10 mouse cellular contexts compared by ENCODE assay signal in the genomic region with DNA sequence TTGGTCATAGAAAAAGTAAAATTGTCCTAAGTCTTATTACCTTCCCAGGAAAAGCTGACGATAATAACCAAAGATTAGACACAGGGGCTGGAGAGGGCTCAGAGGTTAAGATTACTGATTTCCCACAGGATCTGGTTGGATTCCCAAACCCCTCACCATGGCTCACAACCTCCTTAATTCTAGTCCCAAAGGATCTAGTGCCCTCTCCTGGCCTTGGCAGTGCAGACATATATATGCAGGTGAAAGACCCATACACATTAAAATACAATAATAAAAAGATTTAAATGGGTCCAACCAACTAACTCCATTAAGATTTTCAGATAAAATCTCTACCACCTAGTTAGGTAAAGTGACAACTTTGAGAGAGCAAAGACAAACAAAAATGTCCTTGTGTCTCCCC. TPM values are rescaled to one million over a fixed set of nuclear protein-coding genes. Genes with fewer than 3 reads are reported as not detected.
DNase-seq lines count a peak whose midpoint lies in the region; ATAC-seq and TF ChIP-seq lines count a peak whose summit lies in the region.
"Had no signal": no experiment of that assay in that cellular context is flagged by ENCODE, and none has a peak within 500 bp of the region (broad histone marks: within the 10 kb centered on the region; RNA-seq: fewer than 3 reads in every experiment).

No protein-coding gene starts in this region.

- H3K36me3 ChIP-seq in midbrain, postnatal 0 days (ENCODE audit: insufficient read depth, low read length): no peaks in the 10 kb centered on the region
- no peaks in the 10 kb centered on the region for H3K36me3 ChIP-seq in midbrain, embryonic 11.5 days (ENCODE audit: control insufficient read depth, insufficient read depth, low read length)

- H3K27ac ChIP-seq in midbrain, postnatal 0 days (ENCODE audit: low read depth, low read length): no peak overlapping the region
- H3K27ac ChIP-seq in midbrain, embryonic 11.5 days (ENCODE audit: low read depth, low read length): no peak overlapping the region
- H3K27ac ChIP-seq: heart, embryonic 15.5 days had no signal

- peak; percentile 27 for DNase-seq in CD4-positive, CD25-positive, alpha-beta regulatory T cell, adult 2 months (ENCODE audit: low read depth, low spot score)
- peak; percentile 31 to 51 for DNase-seq in heart, postnatal 10 days
- no peak for DNase-seq in heart, postnatal 25 days (ENCODE audit: low spot score)
- DNase-seq in midbrain, postnatal 0 days (ENCODE audit: low spot score): no peak
- DNase-seq in midbrain, embryonic 11.5 days (ENCODE audit: low spot score, missing footprints): no peak
- DNase-seq in thymus, postnatal 36 days: peak; percentile 19 to 29
- no peak for DNase-seq in spleen, postnatal 4 days (ENCODE audit: low spot score in 2 of 2)

- peak; percentile 63 for TF ChIP-seq CTCF in midbrain, postnatal 0 days (IDR thresholded peaks at IDR 0.05)

- no peaks in the 10 kb centered on the region for H3K9me3 ChIP-seq in midbrain, postnatal 0 days (ENCODE audit: low read length)
- no peaks in the 10 kb centered on the region for H3K9me3 ChIP-seq in midbrain, embryonic 11.5 days (ENCODE audit: control insufficient read depth, low read length)
- H3K9me3 ChIP-seq: heart, embryonic 15.5 days had no signal

- ATAC-seq in CD4-positive, CD25-positive, alpha-beta regulatory T cell, adult 4 months: no peak
- no peak for ATAC-seq in midbrain, postnatal 0 days (ENCODE audit: low FRiP score)
- ATAC-seq in midbrain, embryonic 11.5 days (ENCODE audit: low FRiP score): no peak
- ATAC-seq: Patski had no signal

- H3K4me2 ChIP-seq in midbrain, postnatal 0 days (ENCODE audit: low read depth, low read length, poor library complexity, severe bottlenecking): no peak overlapping the region
- H3K4me2 ChIP-seq in midbrain, embryonic 11.5 days: no peak overlapping the region
- H3K4me2 ChIP-seq: heart, embryonic 15.5 days had no signal

- no peaks in the 10 kb centered on the region for H3K4me1 ChIP-seq in midbrain, postnatal 0 days (ENCODE audit: insufficient read depth, low read length)
- peaks cover 2% of the 10 kb centered on the region; the same call in 1 of the 2 replicates for H3K4me1 ChIP-seq in midbrain, embryonic 11.5 days (ENCODE audit: control insufficient read depth, insufficient read depth, low read length)

- intact Hi-C loops in heart, postnatal 10 days (cut with DNase I): loop anchor here (1.0 to 10.0 kb wide), 2 partner anchors 215 to 633 kb away; no protein-coding TSS in a partner anchor
- intact Hi-C loops in heart, postnatal 25 days (cut with DNase I): loop anchor here (1.0 to 10.0 kb wide), 2 partner anchors 203 to 256 kb away; no protein-coding TSS in a partner anchor

- WGBS in midbrain, postnatal 0 days: 95% methylated on average over 1 of the region's 1 CpGs
- WGBS in midbrain, embryonic 11.5 days: 87% methylated on average over 1 of the region's 1 CpGs

- H3K9ac ChIP-seq in midbrain, postnatal 0 days (replicated peaks; ENCODE audit: low read length, poor library complexity, severe bottlenecking): no peak overlapping the region
- H3K9ac ChIP-seq in midbrain, embryonic 11.5 days (ENCODE audit: low read length): no peak overlapping the region
- H3K9ac ChIP-seq: heart, embryonic 15.5 days had no signal

- no peaks in the 10 kb centered on the region for H3K27me3 ChIP-seq in midbrain, postnatal 0 days (ENCODE audit: insufficient read depth, low read length)
- H3K27me3 ChIP-seq in midbrain, embryonic 11.5 days (ENCODE audit: control insufficient read depth, insufficient read depth, low read length): no peaks in the 10 kb centered on the region
- H3K27me3 ChIP-seq: heart, embryonic 15.5 days; Patski had no signal

- H3K4me3 ChIP-seq in midbrain, postnatal 0 days (ENCODE audit: low read depth, low read length): no peak overlapping the region
- H3K4me3 ChIP-seq in midbrain, embryonic 11.5 days (ENCODE audit: low read depth, low read length): no peak overlapping the region
- H3K4me3 ChIP-seq: heart, embryonic 15.5 days had no signal

RNA-seq across cellular contexts. Expression of a gene that starts 7.5 kb away (rescaled TPM):
- polyA plus RNA-seq in CD4-positive, CD25-positive, alpha-beta regulatory T cell, adult 4 months (2017; shearing (Covaris generic)): 1 to 10 TPM; 7.1 to 9.9 TPM
- 1 to 10 TPM; 4.9 to 6.3 TPM for total RNA-seq in heart, postnatal 10 days (2021)
- total RNA-seq in heart, postnatal 25 days (2021): under 1 TPM; 0.31 TPM
- 2.5 and 3.1 TPM in 2 replicates for total RNA-seq in midbrain, postnatal 0 days (2014; rRNA removed)
- polyA plus RNA-seq in midbrain, postnatal 0 days (2015; fragmentation: Nextera tagmentation; extraction: Ambion mirVana): 1.7 and 2.0 TPM in 2 replicates
- 67.9 and 71.5 TPM in 2 replicates for polyA plus RNA-seq in midbrain, embryonic 11.5 days (2014; fragmentation: Nextera tagmentation; extraction: Ambion mirVana)

RNA-seq across cellular contexts. Expression of a gene that starts 7.6 kb away (rescaled TPM):
- polyA plus RNA-seq in CD4-positive, CD25-positive, alpha-beta regulatory T cell, adult 4 months (2017; shearing (Covaris generic)): 10 to 100 TPM; 36.7 to 50.6 TPM
- total RNA-seq in heart, postnatal 10 days (2021): 10 to 100 TPM; 23.0 to 23.2 TPM
- 10 to 100 TPM; 12.4 to 13.2 TPM for total RNA-seq in heart, postnatal 25 days (2021)
- 33.1 and 40.4 TPM in 2 replicates for total RNA-seq in midbrain, postnatal 0 days (2014; rRNA removed)
- 24.6 and 27.0 TPM in 2 replicates for polyA plus RNA-seq in midbrain, postnatal 0 days (2015; fragmentation: Nextera tagmentation; extraction: Ambion mirVana)
- 54.4 and 55.2 TPM in 2 replicates for polyA plus RNA-seq in midbrain, embryonic 11.5 days (2014; fragmentation: Nextera tagmentation; extraction: Ambion mirVana)

Comparison
In these comparisons a context has a peak if more than half of its experiments do, and no peak if none do; other contexts are left out.
1. DNase-seq: peak in CD4-positive, CD25-positive, alpha-beta regulatory T cell, adult 2 months (single experiment), heart, postnatal 10 days (2 of 2) and thymus, postnatal 36 days (2 of 2); none in heart, postnatal 25 days (single experiment), midbrain, postnatal 0 days (single experiment), midbrain, embryonic 11.5 days (single experiment) and spleen, postnatal 4 days (0 of 2).